ENCODE assay signal across 24 mouse cellular contexts in genomic region chr5:102976540-102976939, GRCm38 (mm10).
A peak's percentile ranks its signal among the peaks of the same experiment; 100 is the strongest.
DNase-seq lines count a peak whose midpoint lies in the region; ATAC-seq and TF ChIP-seq lines count a peak whose summit lies in the region.
"Had no signal": no experiment of that assay in that cellular context is flagged by ENCODE, and none has a peak within 500 bp of the region (broad histone marks: within the 10 kb centered on the region; RNA-seq: fewer than 3 reads in every experiment).

No protein-coding gene starts in this region.

- no peak for TF ChIP-seq CTCF in brain, embryonic 14.5 days (IDR thresholded peaks at IDR 0.05; ENCODE audit: borderline replicate concordance, extremely low read depth, insufficient read depth, insufficient read length)

- TF ChIP-seq POLR2A in brain, embryonic 14.5 days (IDR thresholded peaks at IDR 0.05; ENCODE audit: borderline replicate concordance, extremely low read depth, insufficient read depth, insufficient read length, poor library complexity, severe bottlenecking) = no peak

- DNase-seq in brain, embryonic 14.5 days (ENCODE audit: low read depth) = peak; percentile 46
- DNase-seq in left cerebral cortex, postnatal 25 days (ENCODE audit: low spot score in 2 of 2) = no peak
- DNase-seq in urinary bladder, postnatal 4 days (ENCODE audit: low spot score in 2 of 2) = no peak
- DNase-seq: adrenal gland, postnatal 10 days; B cell, adult 2 months; cerebellum, adult 2 months; cerebellum, postnatal 25 days; gastrocnemius, adult 2 months; kidney, postnatal 36 days; layer of hippocampus, adult 9-11 months; left cerebral cortex, postnatal 4 days; lung, postnatal 36 days had no signal

- H3K27me3 ChIP-seq in hindbrain, embryonic 15.5 days = no peaks in the 10 kb centered on the region
- no peaks in the 10 kb centered on the region for H3K27me3 ChIP-seq in hindbrain, embryonic 16.5 days (replicated peaks; ENCODE audit: control insufficient read depth, insufficient read depth, low read length)
- no peaks in the 10 kb centered on the region for H3K27me3 ChIP-seq in forebrain, embryonic 16.5 days (replicated peaks; ENCODE audit: control insufficient read depth, insufficient read depth, low read length)
- H3K27me3 ChIP-seq in neural tube, embryonic 14.5 days (ENCODE audit: control insufficient read depth, insufficient read depth, low read length) = no peaks in the 10 kb centered on the region
- H3K27me3 ChIP-seq: embryonic facial prominence, embryonic 13.5 days; kidney, embryonic 15.5 days; limb, embryonic 15.5 days had no signal

- ATAC-seq in hindbrain, embryonic 15.5 days (ENCODE audit: low FRiP score, low read depth) = no peak
- no peak for ATAC-seq in hindbrain, embryonic 16.5 days
- 0 out of 2 replicates have a peak, but pooled peaks have one; percentile 19 for ATAC-seq in forebrain, embryonic 16.5 days
- no peak for ATAC-seq in neural tube, embryonic 14.5 days (ENCODE audit: low read depth)
- ATAC-seq: activated CD4-positive, CD25-positive, alpha-beta regulatory T cell, adult 4 months; intestine, postnatal 0 days had no signal

- peak overlapping the region; percentile 50 for H3K27ac ChIP-seq in hindbrain, embryonic 15.5 days (replicated peaks)
- no peak overlapping the region; the same call in 1 of the 2 replicates for H3K27ac ChIP-seq in hindbrain, embryonic 16.5 days (ENCODE audit: low read depth, low read length)
- H3K27ac ChIP-seq in forebrain, embryonic 16.5 days (ENCODE audit: low read length) = peak overlapping the region; percentile 89
- H3K27ac ChIP-seq in neural tube, embryonic 14.5 days (ENCODE audit: low read depth, low read length) = peak overlapping the region; percentile 67
- H3K27ac ChIP-seq: embryonic facial prominence, embryonic 13.5 days; gastrocnemius, adult 2 months; kidney, embryonic 15.5 days; limb, embryonic 15.5 days; liver, embryonic 14.5 days had no signal

- peaks cover 14% of the 10 kb centered on the region for H3K4me1 ChIP-seq in hindbrain, embryonic 15.5 days (replicated peaks)
- H3K4me1 ChIP-seq in hindbrain, embryonic 16.5 days (ENCODE audit: control insufficient read depth, insufficient read depth, low read depth, low read length) = peaks cover 6% of the 10 kb centered on the region
- peaks cover 20% of the 10 kb centered on the region for H3K4me1 ChIP-seq in forebrain, embryonic 16.5 days (replicated peaks; ENCODE audit: control insufficient read depth, insufficient read depth, low read length)
- H3K4me1 ChIP-seq in neural tube, embryonic 14.5 days (ENCODE audit: control insufficient read depth, insufficient read depth, low read length) = peaks cover 5% of the 10 kb centered on the region; the same call in 1 of the 2 replicates
- H3K4me1 ChIP-seq: limb, embryonic 15.5 days had no signal

- H3K4me2 ChIP-seq in hindbrain, embryonic 15.5 days = no peak overlapping the region
- H3K4me2 ChIP-seq in hindbrain, embryonic 16.5 days (ENCODE audit: low read length) = no peak overlapping the region
- H3K4me2 ChIP-seq in forebrain, embryonic 16.5 days (ENCODE audit: low read length) = no peak overlapping the region
- H3K4me2 ChIP-seq in neural tube, embryonic 14.5 days (ENCODE audit: low read depth, low read length) = no peak overlapping the region
- H3K4me2 ChIP-seq: embryonic facial prominence, embryonic 13.5 days; kidney, embryonic 15.5 days; limb, embryonic 15.5 days; lung, embryonic 14.5 days had no signal

- intact Hi-C loops in left cerebral cortex, postnatal 25 days (cut with DNase I) = no loop called here

- H3K4me3 ChIP-seq in hindbrain, embryonic 15.5 days = no peak overlapping the region
- H3K4me3 ChIP-seq in hindbrain, embryonic 16.5 days (ENCODE audit: low read length) = no peak overlapping the region
- H3K4me3 ChIP-seq in forebrain, embryonic 16.5 days (replicated peaks; ENCODE audit: low read length) = no peak overlapping the region
- no peak overlapping the region for H3K4me3 ChIP-seq in neural tube, embryonic 14.5 days (ENCODE audit: low read depth, low read length)
- H3K4me3 ChIP-seq: embryonic facial prominence, embryonic 13.5 days; erythroblast, embryonic 14.5 days; gastrocnemius, adult 2 months; kidney, embryonic 15.5 days; limb, embryonic 15.5 days had no signal

- no peak overlapping the region for H3K9ac ChIP-seq in hindbrain, embryonic 15.5 days
- no peak overlapping the region for H3K9ac ChIP-seq in hindbrain, embryonic 16.5 days (ENCODE audit: low read depth, low read length)
- H3K9ac ChIP-seq in forebrain, embryonic 16.5 days (replicated peaks; ENCODE audit: low read depth, low read length) = no peak overlapping the region
- H3K9ac ChIP-seq in neural tube, embryonic 14.5 days (replicated peaks; ENCODE audit: low read depth, low read length) = no peak overlapping the region
- H3K9ac ChIP-seq: embryonic facial prominence, embryonic 13.5 days; kidney, embryonic 15.5 days; limb, embryonic 15.5 days; liver, embryonic 14.5 days; lung, embryonic 14.5 days had no signal

- H3K36me3 ChIP-seq in hindbrain, embryonic 15.5 days = no peaks in the 10 kb centered on the region
- H3K36me3 ChIP-seq in hindbrain, embryonic 16.5 days (ENCODE audit: control insufficient read depth, insufficient read depth, low read length) = no peaks in the 10 kb centered on the region; the same call in 1 of the 2 replicates
- H3K36me3 ChIP-seq in forebrain, embryonic 16.5 days (ENCODE audit: control insufficient read depth, insufficient read depth) = no peaks in the 10 kb centered on the region
- no peaks in the 10 kb centered on the region for H3K36me3 ChIP-seq in neural tube, embryonic 14.5 days (ENCODE audit: control insufficient read depth, insufficient read depth, low read length)
- H3K36me3 ChIP-seq: embryonic facial prominence, embryonic 13.5 days; kidney, embryonic 15.5 days; limb, embryonic 15.5 days had no signal

- no peaks in the 10 kb centered on the region for H3K9me3 ChIP-seq in hindbrain, embryonic 15.5 days
- H3K9me3 ChIP-seq in hindbrain, embryonic 16.5 days (ENCODE audit: control insufficient read depth, low read length) = no peaks in the 10 kb centered on the region
- no peaks in the 10 kb centered on the region for H3K9me3 ChIP-seq in forebrain, embryonic 16.5 days (ENCODE audit: control insufficient read depth, low read length)
- no peaks in the 10 kb centered on the region for H3K9me3 ChIP-seq in neural tube, embryonic 14.5 days (ENCODE audit: control insufficient read depth, low read length)
- H3K9me3 ChIP-seq: embryonic facial prominence, embryonic 13.5 days; kidney, embryonic 15.5 days; limb, embryonic 15.5 days had no signal
